Comparison of ENCODE assay signal across 8 mouse cellular contexts in genomic region chr16:50380682-50381350, GRCm38 (mm10). TPM values are rescaled to one million over a fixed set of nuclear protein-coding genes. Genes with fewer than 3 reads are reported as not detected.
DNase-seq lines count a peak whose midpoint lies in the region; ATAC-seq and TF ChIP-seq lines count a peak whose summit lies in the region.

No protein-coding gene starts in this region.

- no peak overlapping the region for H3K4me3 ChIP-seq in ES-Bruce4 (ENCODE audit: low read depth, low read length)
- H3K4me3 ChIP-seq in hindbrain, embryonic 11.5 days (ENCODE audit: low read depth, low read length), result no peak overlapping the region
- H3K4me3 ChIP-seq in lung, embryonic 14.5 days (ENCODE audit: low read depth, low read length), result no peak overlapping the region
- H3K4me3 ChIP-seq in olfactory bulb, adult 2 months (ENCODE audit: insufficient read depth, low read depth, low read length), result peak overlapping the region; percentile 29

- no peak overlapping the region for H3K27ac ChIP-seq in ES-Bruce4 (ENCODE audit: insufficient read depth, low read length)
- no peak overlapping the region for H3K27ac ChIP-seq in hindbrain, embryonic 11.5 days (ENCODE audit: low read depth, low read length)
- no peak overlapping the region for H3K27ac ChIP-seq in lung, embryonic 14.5 days (ENCODE audit: low read depth)
- H3K27ac ChIP-seq in olfactory bulb, adult 2 months (ENCODE audit: insufficient read depth, low read depth, low read length), result no peak overlapping the region

- TF ChIP-seq CTCF in ES-Bruce4 (IDR thresholded peaks at IDR 0.05; ENCODE audit: low read depth, low read length), result peak; percentile 55
- peak; percentile 67 for TF ChIP-seq CTCF in lung, embryonic 14.5 days (IDR thresholded peaks at IDR 0.05; ENCODE audit: low read depth)
- peak; percentile 58 for TF ChIP-seq CTCF in olfactory bulb, adult 2 months (IDR thresholded peaks at IDR 0.05; ENCODE audit: insufficient read depth, low read depth, low read length)

- 20% methylated on average over 10 of the region's 10 CpGs for WGBS in hindbrain, embryonic 11.5 days
- WGBS in lung, embryonic 14.5 days, result 37% methylated on average over 10 of the region's 10 CpGs
- 44% methylated on average over 10 of the region's 10 CpGs for WGBS in olfactory bulb, adult 2 months

- H3K9me3 ChIP-seq in ES-Bruce4 (replicated peaks; ENCODE audit: control insufficient read depth, insufficient read depth, low read length, poor library complexity, severe bottlenecking), result no peaks in the 10 kb centered on the region
- H3K9me3 ChIP-seq in hindbrain, embryonic 11.5 days (ENCODE audit: control insufficient read depth, low read length), result no peaks in the 10 kb centered on the region
- H3K9me3 ChIP-seq in lung, embryonic 14.5 days (ENCODE audit: low read depth, low read length), result no peaks in the 10 kb centered on the region

- no peaks in the 10 kb centered on the region for H3K27me3 ChIP-seq in ES-Bruce4 (ENCODE audit: control insufficient read depth, insufficient read depth, low read length, poor library complexity, severe bottlenecking)
- H3K27me3 ChIP-seq in hindbrain, embryonic 11.5 days (ENCODE audit: control insufficient read depth, insufficient read depth, low read length), result no peaks in the 10 kb centered on the region
- H3K27me3 ChIP-seq in lung, embryonic 14.5 days (ENCODE audit: insufficient read depth, low read length), result no peaks in the 10 kb centered on the region

- H3K9ac ChIP-seq in ES-Bruce4 (ENCODE audit: low read depth, poor library complexity, severe bottlenecking), result no peak overlapping the region
- 0 out of 2 replicates have a peak overlapping the region, but pooled peaks have one; percentile 19 for H3K9ac ChIP-seq in hindbrain, embryonic 11.5 days (ENCODE audit: low read depth, low read length)
- H3K9ac ChIP-seq in lung, embryonic 14.5 days, result no peak overlapping the region

- TF ChIP-seq EP300 in ES-Bruce4 (IDR thresholded peaks at IDR 0.05; ENCODE audit: insufficient read depth, low read depth, low read length), result no peak

- ATAC-seq in hindbrain, embryonic 11.5 days (ENCODE audit: low FRiP score), result peak; percentile 84
- peak; percentile 77; the same call in 1 of the 2 replicates for ATAC-seq in lung, embryonic 14.5 days (ENCODE audit: insufficient read depth)

- no peaks in the 10 kb centered on the region for H3K4me1 ChIP-seq in ES-Bruce4 (ENCODE audit: control insufficient read depth, insufficient read depth, low read length)
- peaks cover 4% of the 10 kb centered on the region; the same call in 1 of the 2 replicates for H3K4me1 ChIP-seq in hindbrain, embryonic 11.5 days (replicated peaks; ENCODE audit: control insufficient read depth, insufficient read depth, low read length)
- no peaks in the 10 kb centered on the region for H3K4me1 ChIP-seq in lung, embryonic 14.5 days (ENCODE audit: insufficient read depth)
- H3K4me1 ChIP-seq in olfactory bulb, adult 2 months (ENCODE audit: control insufficient read depth, insufficient read depth, low read length), result peaks cover 3% of the 10 kb centered on the region

- DNase-seq in cerebellum, adult 11 months, result peak; percentile 50
- peak; percentile 52 for DNase-seq in forelimb bud, embryonic 11.5 days (ENCODE audit: low read depth, low spot score)
- peak; percentile 80 for DNase-seq in hindbrain, embryonic 11.5 days (ENCODE audit: low spot score)
- peak; percentile 80 for DNase-seq in layer of hippocampus, adult 9-11 months
- DNase-seq in lung, embryonic 14.5 days, result peak; percentile 70
- DNase-seq in thymus, postnatal 0 days (ENCODE audit: low spot score), result peak; percentile 64

- no peak for TF ChIP-seq POLR2A in ES-Bruce4 (IDR thresholded peaks at IDR 0.05; ENCODE audit: insufficient read depth, low read length)
- no peak for TF ChIP-seq POLR2A in olfactory bulb, adult 2 months (IDR thresholded peaks at IDR 0.05; ENCODE audit: insufficient read depth, low read depth, low read length)

- H3K4me2 ChIP-seq in hindbrain, embryonic 11.5 days (replicated peaks; ENCODE audit: low read depth, low read length), result peak overlapping the region; percentile 15
- peak overlapping the region; percentile 44 for H3K4me2 ChIP-seq in lung, embryonic 14.5 days

- H3K36me3 ChIP-seq in ES-Bruce4 (ENCODE audit: control insufficient read depth, insufficient read depth, low read length, poor library complexity, severe bottlenecking), result no peaks in the 10 kb centered on the region
- no peaks in the 10 kb centered on the region for H3K36me3 ChIP-seq in hindbrain, embryonic 11.5 days (ENCODE audit: control insufficient read depth, insufficient read depth, low read length)
- no peaks in the 10 kb centered on the region for H3K36me3 ChIP-seq in lung, embryonic 14.5 days (ENCODE audit: insufficient read depth)

RNA-seq across cellular contexts. Expression of gene Bbx, which starts 51.4 kb away (rescaled TPM):
- 107 and 116 TPM in 2 replicates for polyA plus RNA-seq in ES-Bruce4 (2011; ENCODE audit: insufficient read depth, insufficient read length, low read depth, missing spikeins)
- polyA plus RNA-seq in hindbrain, embryonic 11.5 days (2014; fragmentation: Nextera tagmentation; extraction: Ambion mirVana), result 36.9 and 42.2 TPM in 2 replicates
- polyA plus RNA-seq in lung, embryonic 14.5 days (2014; fragmentation: Nextera tagmentation; extraction: Ambion mirVana), result 40.5 and 41.6 TPM in 2 replicates
- not detected in 2 replicates for polyA plus RNA-seq in olfactory bulb, adult 2 months (2012; ENCODE audit: insufficient read depth, insufficient read length, low replicate concordance, missing spikeins)
- polyA plus RNA-seq in thymus, postnatal 0 days (2015; fragmentation: Nextera tagmentation; extraction: Ambion mirVana), result 18.4 and 30.5 TPM in 2 replicates
